Comparison of ENCODE assay signal across 8 mouse cellular contexts in the genomic region with DNA sequence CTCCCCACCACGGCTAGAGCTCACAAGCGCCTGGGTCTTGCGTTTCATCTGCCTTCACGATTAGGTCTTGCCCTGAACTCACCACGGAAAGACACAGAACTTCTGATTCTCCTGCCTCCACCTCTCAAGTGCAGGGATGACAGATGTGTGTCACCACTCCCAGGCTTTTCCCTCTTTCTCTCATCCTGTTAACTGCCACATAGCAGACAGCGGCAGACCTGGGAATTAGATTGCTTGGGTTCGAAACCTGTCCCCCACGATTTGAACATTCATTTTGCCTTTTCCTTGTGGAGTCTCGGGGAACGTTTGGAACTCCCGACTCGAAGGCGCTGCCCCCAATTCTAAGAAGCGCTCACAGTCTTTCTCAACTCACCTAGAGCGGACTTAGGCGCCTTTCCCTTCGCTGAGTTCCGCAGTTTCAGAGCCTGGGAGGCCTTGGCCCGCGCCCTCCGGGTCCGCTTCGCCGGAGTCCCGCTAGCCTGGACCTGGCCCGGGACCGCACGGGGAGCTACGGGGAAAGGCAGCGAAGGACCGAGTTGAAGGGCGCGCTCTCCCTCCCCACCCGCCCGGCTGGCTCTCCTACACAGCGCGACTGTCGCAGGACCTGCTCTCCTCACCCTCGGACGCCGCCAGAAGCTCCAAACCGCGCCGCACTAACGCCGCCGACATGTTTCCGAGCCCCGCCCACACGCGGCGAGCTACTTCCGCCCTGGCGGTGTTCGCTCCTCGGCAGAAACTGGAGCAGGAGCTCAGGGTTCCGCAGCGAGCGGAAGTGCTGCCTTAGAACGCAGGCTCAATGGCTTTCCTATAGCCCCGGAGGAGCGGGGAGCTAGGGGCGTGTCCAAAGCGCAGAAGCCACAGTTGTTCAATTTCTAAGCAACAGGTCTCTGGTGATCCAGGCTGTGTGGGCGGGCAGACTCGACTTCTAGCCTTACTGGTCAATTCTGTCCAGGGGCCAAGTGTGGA. TPM values are rescaled to one million over a fixed set of nuclear protein-coding genes. Genes with fewer than 3 reads are reported as not detected.
A peak's percentile ranks its signal among the peaks of the same experiment; 100 is the strongest.
DNase-seq lines count a peak whose midpoint lies in the region; ATAC-seq and TF ChIP-seq lines count a peak whose summit lies in the region.

TSS of gene Rps19bp1 (minus strand) at position 706 of the 966 bp plus-strand sequence.

- peaks cover 19% of the 10 kb centered on the region for H3K36me3 ChIP-seq in forebrain, embryonic 14.5 days (ENCODE audit: control insufficient read depth, insufficient read depth, low read length)

- peaks cover 5% of the 10 kb centered on the region; the same call in 1 of the 2 replicates for H3K4me1 ChIP-seq in forebrain, embryonic 14.5 days (ENCODE audit: control insufficient read depth, insufficient read depth, low read length)
- H3K4me1 ChIP-seq in lung, adult 2 months (ENCODE audit: control insufficient read depth, insufficient read depth, low read length): peaks cover 7% of the 10 kb centered on the region

- peak within 1 kb of the TSS; percentile 74 for H3K27ac ChIP-seq in forebrain, embryonic 14.5 days (ENCODE audit: low read depth, low read length)

- peak within 1 kb of the TSS; percentile 87 for H3K9ac ChIP-seq in forebrain, embryonic 14.5 days (ENCODE audit: low read length)

- intact Hi-C loops in heart, postnatal 14 days (cut with DNase I): loop anchor here (5.0 to 10.0 kb wide), 2 partner anchors 533 to 931 kb away; partner anchors contain the start of gene Mrtfa

- peak; percentile 75 for ATAC-seq in cerebellum, adult (ENCODE audit: insufficient number of reproducible peaks, low FRiP score, low TSS enrichment)
- peak; percentile 93 for ATAC-seq in forebrain, embryonic 14.5 days
- peak; percentile 91 for ATAC-seq in neutrophil, adult 5-6 weeks (ENCODE audit: extremely low read depth, insufficient number of reproducible peaks, low FRiP score, poor library complexity, severe bottlenecking)

- WGBS in forebrain, embryonic 14.5 days: 1% methylated on average over 66 of the region's 66 CpGs
- under 1% methylated on average over 63 of the region's 66 CpGs for WGBS in lung, adult 2 months

- H3K4me2 ChIP-seq in forebrain, embryonic 14.5 days (ENCODE audit: low read length): peak within 1 kb of the TSS; percentile 84

- peak; percentile 97 for DNase-seq in ES-CJ7 (ENCODE audit: low read depth, low spot score)
- DNase-seq in forebrain, embryonic 14.5 days (ENCODE audit: low spot score): peak; percentile 96
- peak; percentile 89 to 91 for DNase-seq in heart, postnatal 14 days
- DNase-seq in layer of hippocampus, adult 11-12 months (ENCODE audit: low spot score): peak; percentile 91
- peak; percentile 86 for DNase-seq in lung, adult 2 months
- peak; percentile 79 to 85 for DNase-seq in thymus, adult 18-20 months

- no peaks in the 10 kb centered on the region for H3K9me3 ChIP-seq in forebrain, embryonic 14.5 days (replicated peaks; ENCODE audit: control insufficient read depth, low read length)

- peak; percentile 60; the same call in 1 of the 2 replicates for TF ChIP-seq POLR2A in lung, adult 2 months (IDR thresholded peaks at IDR 0.05; ENCODE audit: borderline replicate concordance, extremely low read depth, low read depth, low read length)

- TF ChIP-seq CTCF in lung, adult 2 months (IDR thresholded peaks at IDR 0.05; ENCODE audit: insufficient read depth, low read length): no peak

- H3K4me3 ChIP-seq in forebrain, embryonic 14.5 days (ENCODE audit: low read depth, low read length): peak within 1 kb of the TSS; percentile 88
- H3K4me3 ChIP-seq in lung, adult 2 months (replicated peaks; ENCODE audit: extremely low read depth, low read depth, low read length): peak within 1 kb of the TSS; percentile 79

- H3K27me3 ChIP-seq in forebrain, embryonic 14.5 days (replicated peaks; ENCODE audit: control insufficient read depth, insufficient read depth, low read length): no peaks in the 10 kb centered on the region

RNA-seq across cellular contexts. Expression of gene Rps19bp1, which starts in this region (rescaled TPM):
- 71.1 and 78.0 TPM in 2 replicates for polyA plus RNA-seq in forebrain, embryonic 14.5 days (2014; fragmentation: Nextera tagmentation; extraction: Ambion mirVana)
- total RNA-seq in heart, postnatal 14 days (2021): 10 to 100 TPM; 17.8 to 18.8 TPM
- polyA plus RNA-seq in lung, adult 2 months (2012; rRNA removed): 14.4 and 15.6 TPM in 2 replicates
- 6.2 and 12.2 TPM in 2 replicates for total RNA-seq in neutrophil, adult 5-6 weeks (2017)

Comparison
In these comparisons a context has a peak if more than half of its experiments do, and no peak if none do; other contexts are left out.
1. Peak in every context shown above with its lines: DNase-seq, ATAC-seq, H3K4me3 ChIP-seq and H3K27ac ChIP-seq.